Mouse (Mus musculus): ENCODE data around the gene Bmt2.

Gene Bmt2

GRCm38 (mm10) chr6:13677818-13678282 lies at the start of gene Bmt2:
Gene Bmt2 (minus strand): TSS chr6:13677966.
- DNase-seq = peak; percentile 99

- no peak for DNase-seq
These were observed 44.4 kb upstream of the Bmt2 start for GRCm38 (mm10) chr6:13722166-13722565.

GRCm38 (mm10) chr6:13714867-13715266 lies 37.1 kb upstream of the Bmt2 start:
- no peak for DNase-seq

GRCm38 (mm10) chr6:13696882-13697281 lies 19.1 kb upstream of the Bmt2 start:
- no peak for DNase-seq

- DNase-seq = no peak
These were observed 17.5 kb upstream of the Bmt2 start for GRCm38 (mm10) chr6:13695103-13695845.

GRCm38 (mm10) chr6:13691657-13692294 lies 14.0 kb upstream of the Bmt2 start:
- no peak for DNase-seq

GRCm38 (mm10) chr6:13690398-13690797 lies 12.6 kb upstream of the Bmt2 start:
- no peak for DNase-seq

- DNase-seq = no peak
These were observed 6.3 kb upstream of the Bmt2 start for GRCm38 (mm10) chr6:13683929-13684595.

GRCm38 (mm10) chr6:13678349-13678748 lies 583 bp upstream of the Bmt2 start:
- no peak for DNase-seq

- peak; percentile 75 for DNase-seq
These were observed 515 bp downstream of the Bmt2 start for GRCm38 (mm10) chr6:13677141-13677761.

- DNase-seq = no peak
These were observed 1.6 kb downstream of the Bmt2 start for GRCm38 (mm10) chr6:13676196-13676595.

GRCm38 (mm10) chr6:13674600-13675305 lies 3.0 kb downstream of the Bmt2 start:
- DNase-seq = no peak

GRCm38 (mm10) chr6:13665646-13666045 lies 12.1 kb downstream of the Bmt2 start:
- no peak for DNase-seq

GRCm38 (mm10) chr6:13658016-13658415 lies 19.8 kb downstream of the Bmt2 start:
- no peak for DNase-seq

GRCm38 (mm10) chr6:13654081-13654480 lies 23.7 kb downstream of the Bmt2 start:
- DNase-seq = no peak

- DNase-seq = no peak
These were observed 25.5 kb downstream of the Bmt2 start for GRCm38 (mm10) chr6:13652284-13652683.

- DNase-seq = no peak
These were observed 26.9 kb downstream of the Bmt2 start for GRCm38 (mm10) chr6:13650854-13651253.

GRCm38 (mm10) chr6:13648305-13648704 lies 29.5 kb downstream of the Bmt2 start:
- DNase-seq = no peak

- DNase-seq = no peak
These were observed 41.2 kb downstream of the Bmt2 start for GRCm38 (mm10) chr6:13636582-13636989.

GRCm38 (mm10) chr6:13632571-13632970 lies 45.2 kb downstream of the Bmt2 start:
- no peak for DNase-seq

GRCm38 (mm10) chr6:13630607-13631006 lies 47.2 kb downstream of the Bmt2 start:
- no peak for DNase-seq

- no peak for DNase-seq
These were observed 58.1 kb downstream of the Bmt2 start for GRCm38 (mm10) chr6:13619618-13620017.

- DNase-seq = no peak
These were observed 60.7 kb downstream of the Bmt2 start for GRCm38 (mm10) chr6:13617110-13617509.

All from cerebellum, adult 9-11 months (tissue).